8 mouse cellular contexts compared by ENCODE assay signal in genomic region chr4:10905234-10905801, GRCm38 (mm10). TPM values are rescaled to one million over a fixed set of nuclear protein-coding genes. Genes with fewer than 3 reads are reported as not detected.
DNase-seq lines count a peak whose midpoint lies in the region; ATAC-seq lines count a peak whose summit lies in the region.

No protein-coding gene starts in this region.

- peaks cover 6% of the 10 kb centered on the region for H3K4me1 ChIP-seq in heart, embryonic 16.5 days (ENCODE audit: control insufficient read depth, insufficient read depth, low read length)

- peak overlapping the region; percentile 51 for H3K4me2 ChIP-seq in heart, embryonic 16.5 days (ENCODE audit: low read depth, low read length)

- WGBS in heart, embryonic 16.5 days, result 10% methylated on average over 13 of the region's 13 CpGs

- H3K36me3 ChIP-seq in heart, embryonic 16.5 days (ENCODE audit: control insufficient read depth, insufficient read depth), result no peaks in the 10 kb centered on the region

- H3K4me3 ChIP-seq in heart, embryonic 16.5 days (ENCODE audit: low read length), result 0 out of 2 replicates have a peak overlapping the region, but pooled peaks have one; percentile 17

- DNase-seq in 416B (ENCODE audit: low read depth) (peak; percentile 77), ZHBTc4 (ENCODE audit: low read depth, low spot score) (peak; percentile 52)
- no peak for DNase-seq in left cerebral cortex, postnatal 4 days
- no peak for DNase-seq in gastrocnemius, postnatal 10 days
- DNase-seq in cerebellum, postnatal 14 days, result no peak

- intact Hi-C loops in left cerebral cortex, postnatal 4 days (cut with DNase I), result no loop called here

- H3K9ac ChIP-seq in heart, embryonic 16.5 days (ENCODE audit: low read length), result 0 out of 2 replicates have a peak overlapping the region, but pooled peaks have one; percentile 30

- no peak overlapping the region for H3K27ac ChIP-seq in heart, embryonic 16.5 days (ENCODE audit: low read length)

- peak; percentile 76 for ATAC-seq in heart, embryonic 16.5 days (replicated peaks; ENCODE audit: extremely low read depth, insufficient read depth, low FRiP score)
- ATAC-seq in megakaryocyte, adult 5-6 weeks (ENCODE audit: poor library complexity, severe bottlenecking), result peak; percentile 67
- ATAC-seq in inflammation-experienced regulatory T-cells, adult 6 months, result no peak

- H3K27me3 ChIP-seq in heart, embryonic 16.5 days (ENCODE audit: control insufficient read depth, insufficient read depth, low read length), result no peaks in the 10 kb centered on the region

- no peaks in the 10 kb centered on the region for H3K9me3 ChIP-seq in heart, embryonic 16.5 days (replicated peaks; ENCODE audit: control insufficient read depth, low read length)

RNA-seq across cellular contexts. Expression of gene 2610301B20Rik, which starts 31.0 kb away (rescaled TPM):
- 22.1 and 25.2 TPM in 2 replicates for polyA plus RNA-seq in heart, embryonic 16.5 days (2015; fragmentation: Nextera tagmentation; extraction: Ambion mirVana)
- total RNA-seq in megakaryocyte, adult 5-6 weeks (2015), result 8.6 and 10.8 TPM in 2 replicates
- total RNA-seq in megakaryocyte, adult 5-6 weeks (2017), result 1.8 and 3.0 TPM in 2 replicates
- 10 to 100 TPM in 2 of 3 experiments, 1 to 10 TPM in 1; 9.1 to 12.0 (median 11.0) TPM for polyA plus RNA-seq in inflammation-experienced regulatory T-cells, adult 6 months (2017; shearing (Covaris generic))
- total RNA-seq in left cerebral cortex, postnatal 4 days (2021), result 10 to 100 TPM; 18.4 to 21.0 TPM
- 1 to 10 TPM; 4.9 to 5.6 TPM for total RNA-seq in gastrocnemius, postnatal 10 days (2021)

Comparison
In these comparisons a context has a peak if more than half of its experiments do, and no peak if none do; other contexts are left out.
1. DNase-seq: peak in 416B (single experiment) and ZHBTc4 (single experiment); none in left cerebral cortex, postnatal 4 days (single experiment), gastrocnemius, postnatal 10 days (single experiment) and cerebellum, postnatal 14 days (0 of 2).